Mouse (Mus musculus) macrophage (primary cell): ENCODE measurements around the gene Strip1. TPM values are rescaled to one million over a fixed set of nuclear protein-coding genes. Genes with fewer than 3 reads are reported as not detected.

Experiments
- H3K27ac ChIP-seq: fragments of 350-480 bp; formaldehyde crosslinking; 2 replicates; pipeline ENCODE4 v1.9.0; 2021
- H3K36me3 ChIP-seq: fragments of 350-480 bp; formaldehyde crosslinking; 2 replicates; pipeline ENCODE4 v1.9.0; 2021; ENCODE audit errors: inconsistent target
- H3K4me3 ChIP-seq: fragments of 350-480 bp; formaldehyde crosslinking; 2 replicates; pipeline ENCODE4 v1.9.0; 2021; ENCODE audit errors: inconsistent target
- H3K79me2 ChIP-seq: fragments of 350-480 bp; formaldehyde crosslinking; 2 replicates; pipeline ENCODE4 v1.9.0; 2021; ENCODE audit errors: inconsistent target
- WGBS: methylation state at CpG from one replicate; pipeline ENCODE4 v1.1.7; 2026; ENCODE audit warnings: inconsistent platforms; ENCODE audit not compliant: missing documents; 5-methylcytosine and 5-hydroxymethylcytosine counted together
- polyA plus RNA-seq: library from polyadenylated mRNA; stranded (reverse); fragments of 250-400 nt; gene quantifications from 3 replicates; pipeline ENCODE4 v1.2.4, GENCODE M21; 2018; ENCODE audit warnings: inconsistent platforms

Gene Strip1
- polyA plus RNA-seq, 1 experiment from 2014 or later, result 20.6 TPM

GRCm38 (mm10) chr3:107637606-107638172 is 6.2 kb upstream of the Strip1 start:
- no peak overlapping the region for H3K4me3 ChIP-seq
- no peaks in the 10 kb centered on the region for H3K36me3 ChIP-seq
- no peaks in the 10 kb centered on the region for H3K79me2 ChIP-seq
- H3K27ac ChIP-seq, result no peak overlapping the region
- WGBS, result 71% methylated on average over 5 of the region's 5 CpGs

GRCm38 (mm10) chr3:107636236-107636635 is 4.7 kb upstream of the Strip1 start:
- Histone ChIP-seq H3K4me3 (no peak overlapping the region), H3K79me2 (no peaks in the 10 kb centered on the region), H3K36me3 (no peaks in the 10 kb centered on the region), H3K27ac (no peak overlapping the region)
- 90% methylated on average over 3 of the region's 3 CpGs for whole genome bisulfite sequencing

- Histone ChIP-seq H3K79me2 (no peaks in the 10 kb centered on the region; the same call in 1 of the 2 replicates), H3K36me3 (no peaks in the 10 kb centered on the region), H3K4me3 (no peak overlapping the region), H3K27ac (no peak overlapping the region)
- WGBS, result 91% methylated on average over 8 of the region's 8 CpGs
Measured at GRCm38 (mm10) chr3:107635836-107636235, 4.3 kb upstream of the Strip1 start.

DNA sequence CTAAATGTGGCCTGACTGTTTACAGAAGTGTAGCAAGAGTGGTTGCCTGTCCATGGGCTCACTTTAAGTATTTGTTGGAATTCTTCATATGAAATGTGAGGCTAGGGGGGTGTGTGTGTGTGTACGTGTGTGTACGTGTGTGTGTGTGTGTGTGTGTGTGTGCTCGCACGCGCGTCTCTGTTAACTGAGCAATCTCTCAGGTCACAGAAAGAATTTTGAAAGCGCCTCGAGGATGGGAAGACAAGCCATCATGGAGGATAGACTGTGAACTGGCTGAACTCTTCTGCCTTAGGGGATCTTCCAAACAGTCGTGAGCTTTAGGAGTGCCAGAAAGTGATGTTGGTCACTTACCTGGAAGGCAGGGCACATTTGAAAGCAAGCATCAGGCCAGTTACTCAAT is 2.4 kb upstream of the Strip1 start:
- Histone ChIP-seq H3K36me3 (no peaks in the 10 kb centered on the region), H3K4me3 (no peak overlapping the region)
- 98% methylated on average over 9 of the region's 9 CpGs for WGBS

GRCm38 (mm10) chr3:107632786-107633185 is 1.3 kb upstream of the Strip1 start:
- Histone ChIP-seq H3K27ac (no peak overlapping the region), H3K4me3 (no peak overlapping the region), H3K79me2 (peaks cover 28% of the 10 kb centered on the region), H3K36me3 (peaks cover under 1% of the 10 kb centered on the region; the same call in 1 of the 2 replicates)
- WGBS, result 98% methylated on average over 4 of the region's 4 CpGs

More for the DNA sequence above, 2.4 kb upstream of the Strip1 start:
- H3K79me2 ChIP-seq, result peaks cover 17% of the 10 kb centered on the region
- no peak overlapping the region for H3K27ac ChIP-seq

GRCm38 (mm10) chr3:107630682-107631522 is 592 bp downstream of the Strip1 start, which contains the start of gene Gm10961:
TSS of gene Gm10961 (plus strand) at chr3:107631322.
- Histone ChIP-seq H3K4me3 (peak within 1 kb of the TSS; percentile 67), H3K79me2 (peaks cover 28% of the 10 kb centered on the region), H3K27ac (peak within 1 kb of the TSS; percentile 45), H3K36me3 (peaks cover 20% of the 10 kb centered on the region)
- 2% methylated on average over 47 of the region's 48 CpGs for WGBS

DNA sequence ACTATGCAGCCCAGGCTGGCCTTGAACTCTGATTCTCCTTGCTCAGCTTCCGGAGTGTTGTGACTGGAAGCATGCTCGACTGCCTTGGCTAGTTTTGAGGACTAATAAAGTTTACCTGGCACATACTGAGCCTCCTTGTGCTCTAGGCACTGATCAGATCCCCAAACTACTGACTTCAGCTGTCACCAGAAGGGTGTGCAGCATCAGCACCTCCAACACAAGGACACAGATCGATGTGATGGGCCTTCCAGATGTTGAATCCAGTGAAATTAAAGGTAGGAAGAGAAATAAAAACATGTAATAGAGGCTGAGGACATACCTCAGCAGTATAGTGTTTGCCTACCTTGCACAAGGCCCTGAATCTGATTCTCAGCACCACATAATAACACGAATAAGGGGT is 2.1 kb downstream of the Strip1 start:
- WGBS, result 97% methylated on average over 4 of the region's 4 CpGs
- H3K79me2 ChIP-seq, result peaks cover 28% of the 10 kb centered on the region
- H3K4me3 ChIP-seq, result no peak overlapping the region
- H3K36me3 ChIP-seq, result peaks cover 34% of the 10 kb centered on the region
- H3K27ac ChIP-seq, result no peak overlapping the region

DNA sequence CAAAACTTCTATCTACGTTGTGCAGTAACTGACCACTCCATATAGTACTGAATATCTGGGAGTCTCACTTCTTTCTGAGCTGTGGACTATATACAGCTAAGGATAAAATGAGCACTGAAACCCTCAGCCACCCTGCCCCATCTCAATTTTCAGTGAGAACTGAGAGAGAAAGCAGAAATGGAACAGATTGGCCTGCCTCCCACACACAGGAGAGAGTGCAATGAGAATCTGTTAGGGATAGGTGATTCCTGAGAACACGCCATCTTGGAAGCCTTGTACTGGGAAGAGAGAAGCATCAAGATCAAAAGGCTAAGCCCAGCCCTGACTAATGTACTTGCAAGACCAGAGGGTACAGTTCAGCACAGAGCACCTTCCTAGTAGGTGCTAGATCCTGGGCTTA is 2.9 kb downstream of the Strip1 start:
- H3K79me2 ChIP-seq, result peaks cover 28% of the 10 kb centered on the region
- 91% methylated on average over 2 of the region's 2 CpGs for WGBS
- no peak overlapping the region for H3K4me3 ChIP-seq
- no peak overlapping the region for H3K27ac ChIP-seq
- H3K36me3 ChIP-seq, result peaks cover 42% of the 10 kb centered on the region

DNA sequence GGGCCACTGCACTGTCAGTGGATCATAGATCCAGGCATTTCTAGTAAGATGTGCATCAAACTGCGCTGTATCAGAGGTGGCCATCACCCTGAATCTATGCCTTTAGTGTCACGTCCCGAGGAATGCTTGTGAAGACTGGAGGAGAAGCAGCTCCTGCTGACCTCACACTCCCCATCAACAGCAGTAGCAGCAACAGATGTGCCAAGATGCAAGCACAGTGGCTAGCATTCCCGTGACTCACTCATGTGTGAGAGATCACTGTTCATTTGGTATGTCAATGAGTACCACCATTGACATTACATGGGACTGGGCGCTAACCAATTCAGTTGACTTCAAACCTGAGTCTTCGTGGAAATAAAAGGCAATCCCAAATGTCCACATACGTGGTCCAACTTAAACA is 3.9 kb downstream of the Strip1 start:
- H3K4me3 ChIP-seq, result no peak overlapping the region
- H3K27ac ChIP-seq, result no peak overlapping the region
- peaks cover 28% of the 10 kb centered on the region for H3K79me2 ChIP-seq
- peaks cover 52% of the 10 kb centered on the region for H3K36me3 ChIP-seq
- 97% methylated on average over 7 of the region's 7 CpGs for WGBS

DNA sequence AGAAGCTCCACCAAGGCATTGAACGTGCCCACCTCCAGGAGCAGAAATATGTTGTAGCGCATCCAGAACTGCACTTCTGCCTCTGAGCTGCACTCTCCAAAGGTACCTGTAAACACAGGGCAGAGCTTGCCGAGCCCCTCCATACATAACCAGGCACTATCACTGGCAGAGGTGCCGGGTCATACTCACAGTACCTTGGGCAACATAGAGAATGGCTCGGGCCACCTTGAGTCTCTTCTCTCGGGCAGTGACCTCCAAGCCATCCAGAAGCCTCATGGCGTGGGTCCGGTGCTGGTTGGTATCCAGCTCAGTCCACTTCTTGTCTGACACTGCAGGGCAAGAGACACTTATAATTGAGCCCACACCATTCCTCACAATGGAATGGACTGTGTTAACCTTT is 4.7 kb downstream of the Strip1 start:
- WGBS, result 96% methylated on average over 8 of the region's 8 CpGs
- peaks cover 59% of the 10 kb centered on the region for H3K36me3 ChIP-seq
- H3K4me3 ChIP-seq, result no peak overlapping the region
- no peak overlapping the region for H3K27ac ChIP-seq
- peaks cover 28% of the 10 kb centered on the region for H3K79me2 ChIP-seq

DNA sequence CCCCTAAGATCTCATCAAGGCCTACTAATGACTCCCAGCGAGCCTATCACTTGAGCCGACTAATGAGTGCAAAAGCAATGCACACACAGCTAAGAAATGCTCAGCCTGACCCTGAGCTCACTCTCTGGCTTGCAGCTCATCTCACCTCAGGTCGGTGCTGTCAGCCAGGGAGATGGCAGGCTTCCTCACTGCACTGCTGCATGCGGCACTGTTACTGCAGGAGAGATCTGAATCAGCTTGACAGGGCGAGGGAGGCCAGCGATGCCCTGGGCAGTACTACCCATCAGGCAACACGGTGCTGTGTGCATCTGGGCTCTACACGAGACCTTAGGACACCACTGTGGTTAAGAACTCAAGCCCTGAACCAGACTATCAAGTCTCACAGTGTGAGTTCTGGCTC is 6.0 kb downstream of the Strip1 start:
- 96% methylated on average over 8 of the region's 8 CpGs for WGBS
- peaks cover 27% of the 10 kb centered on the region for H3K79me2 ChIP-seq
- peaks cover 72% of the 10 kb centered on the region for H3K36me3 ChIP-seq
- H3K27ac ChIP-seq, result no peak overlapping the region
- H3K4me3 ChIP-seq, result no peak overlapping the region

GRCm38 (mm10) chr3:107624424-107624823 is 7.1 kb downstream of the Strip1 start:
- no peak overlapping the region for H3K4me3 ChIP-seq
- H3K79me2 ChIP-seq, result peaks cover 16% of the 10 kb centered on the region
- WGBS, result 97% methylated on average over 8 of the region's 8 CpGs
- H3K27ac ChIP-seq, result no peak overlapping the region
- peaks cover 81% of the 10 kb centered on the region for H3K36me3 ChIP-seq

GRCm38 (mm10) chr3:107622537-107622936 is 9.0 kb downstream of the Strip1 start:
- peaks cover 91% of the 10 kb centered on the region for H3K36me3 ChIP-seq
- H3K79me2 ChIP-seq, result no peaks in the 10 kb centered on the region
- no peak overlapping the region for H3K27ac ChIP-seq
- no peak overlapping the region for H3K4me3 ChIP-seq
- WGBS, result 94% methylated on average over 7 of the region's 7 CpGs

DNA sequence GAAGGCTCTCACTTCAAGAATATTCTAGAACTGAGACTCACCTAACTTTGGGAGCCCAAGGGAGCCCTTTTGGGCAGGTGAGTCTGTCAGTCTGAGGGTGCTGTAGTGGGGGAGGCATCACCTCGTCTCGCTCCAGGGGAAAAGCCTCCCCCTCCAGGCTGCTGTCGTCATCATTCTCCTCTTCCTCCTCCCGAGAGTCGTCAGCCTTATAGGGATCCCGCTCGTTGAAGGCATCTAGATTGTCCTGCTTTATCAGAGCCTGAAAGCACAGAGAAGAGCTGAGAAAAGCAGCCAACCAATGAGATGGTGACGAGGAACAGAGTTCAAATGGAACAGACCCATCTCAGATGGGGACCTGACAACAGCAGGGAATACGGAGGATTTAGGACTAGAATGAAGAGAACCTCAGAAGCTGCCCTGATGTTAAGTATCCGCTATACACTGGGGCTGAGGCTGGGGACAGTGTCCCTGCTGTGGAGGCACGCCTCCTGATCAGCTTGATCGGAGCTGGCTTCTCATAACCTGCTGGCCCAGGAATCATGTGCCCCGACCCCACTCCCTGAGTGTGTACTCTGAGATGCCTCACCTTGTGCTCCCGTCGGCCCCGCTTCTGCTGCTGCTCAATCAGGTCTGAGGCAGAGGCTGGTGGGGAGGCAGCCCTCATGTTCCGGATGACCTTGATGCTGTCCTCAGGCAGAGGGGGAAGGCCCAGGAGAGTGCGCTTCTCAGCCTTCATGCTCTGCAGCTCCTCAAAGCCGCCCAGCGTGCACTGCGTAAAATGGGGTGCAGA is 10.0 kb downstream of the Strip1 start:
- H3K27ac ChIP-seq, result no peak overlapping the region
- peaks cover 89% of the 10 kb centered on the region for H3K36me3 ChIP-seq
- H3K79me2 ChIP-seq, result no peaks in the 10 kb centered on the region
- H3K4me3 ChIP-seq, result no peak overlapping the region
- 95% methylated on average over 21 of the region's 21 CpGs for WGBS

GRCm38 (mm10) chr3:107619911-107620310 is 11.6 kb downstream of the Strip1 start:
- Histone ChIP-seq H3K4me3 (no peak overlapping the region), H3K36me3 (peaks cover 89% of the 10 kb centered on the region), H3K27ac (no peak overlapping the region), H3K79me2 (no peaks in the 10 kb centered on the region)
- 94% methylated on average over 6 of the region's 6 CpGs for WGBS
